Mouse (Mus musculus): Measurements from ENCODE around the gene Rtn4rl1. TPM values are rescaled to one million over a fixed set of nuclear protein-coding genes. Genes with fewer than 3 reads are reported as not detected.

Gene Rtn4rl1
- 4.3 TPM for polyA plus RNA-seq (2017; shearing (Covaris generic))

DNA sequence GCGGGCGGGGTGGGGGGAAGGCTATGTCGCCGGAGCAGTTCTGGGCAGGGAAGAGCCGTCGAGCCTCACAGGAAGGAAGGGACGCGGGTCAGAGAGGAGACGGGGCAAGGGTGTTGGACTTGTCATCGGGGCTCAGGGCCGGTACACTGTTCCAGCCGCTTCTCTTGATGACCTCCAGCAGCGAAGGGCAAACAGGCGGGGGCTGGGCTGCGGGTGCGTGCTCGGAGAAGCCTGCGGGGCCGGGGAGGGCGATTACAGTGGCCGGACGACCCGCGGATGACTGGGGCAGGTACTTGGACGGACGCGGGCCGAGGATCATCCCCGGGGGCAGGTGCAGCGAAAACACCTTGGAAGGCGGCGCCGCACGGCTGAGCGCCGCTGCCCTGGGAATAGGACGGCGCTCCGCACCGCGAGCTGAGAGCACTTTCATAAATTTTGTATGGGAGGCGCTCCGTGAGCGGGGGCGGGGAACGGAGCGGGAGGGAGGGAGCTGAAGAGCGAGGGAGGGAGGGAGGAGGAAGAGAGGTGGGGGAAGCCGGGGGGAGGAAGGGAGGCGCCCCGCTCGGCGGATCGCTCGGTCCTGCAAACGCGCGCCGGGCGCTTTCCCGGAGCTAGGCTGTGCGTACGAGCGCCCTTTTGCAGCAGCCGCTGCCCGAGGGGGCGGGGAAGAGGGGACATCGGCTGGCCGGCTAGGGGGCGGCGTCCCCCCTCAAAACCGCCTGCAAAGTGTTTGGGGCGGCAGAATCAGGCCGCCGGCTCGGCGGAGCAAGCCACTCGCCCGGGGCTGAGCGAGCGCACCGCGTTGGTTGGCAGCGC, at the start of gene Rtn4rl1:
Gene Rtn4rl1 (plus strand): TSS at position 528 of the 816 bp plus-strand sequence.

GRCm38 (mm10) chr11:75169405-75170080, 24.0 kb upstream of the Rtn4rl1 start, which contains the start of gene Hic1:
Gene Hic1, minus strand, starts transcription at chr11:75169519.

DNA sequence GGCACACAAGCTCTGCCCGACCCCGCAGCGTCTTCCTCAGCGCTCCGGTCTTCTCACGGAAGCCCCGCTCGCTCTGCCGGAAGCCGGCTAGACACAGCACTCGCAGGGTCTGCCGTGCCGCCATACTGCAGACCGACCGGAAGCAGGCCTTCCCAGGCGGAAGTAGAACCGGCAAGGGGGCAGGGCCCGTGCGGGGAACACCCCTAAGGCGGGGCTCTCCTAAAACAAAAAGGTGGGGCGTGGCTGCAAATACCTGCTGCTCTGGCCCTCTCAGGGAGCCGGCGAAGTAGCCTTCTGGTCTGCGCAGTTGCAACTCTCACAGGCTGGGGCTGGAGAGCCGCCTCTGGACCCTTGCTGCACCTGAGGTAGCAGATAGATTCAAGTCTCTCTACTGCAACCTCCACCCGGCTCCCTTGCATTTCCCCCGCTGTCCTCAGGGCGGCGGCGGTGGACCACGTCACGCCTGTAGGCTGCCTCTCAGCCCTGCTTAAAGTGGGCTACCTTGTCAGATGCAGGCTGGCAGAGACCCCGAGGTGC, 14.8 kb upstream of the Rtn4rl1 start, which contains the start of gene Ovca2:
Gene Ovca2 (minus strand): TSS at position 164 of the 537 bp plus-strand sequence.

DNA sequence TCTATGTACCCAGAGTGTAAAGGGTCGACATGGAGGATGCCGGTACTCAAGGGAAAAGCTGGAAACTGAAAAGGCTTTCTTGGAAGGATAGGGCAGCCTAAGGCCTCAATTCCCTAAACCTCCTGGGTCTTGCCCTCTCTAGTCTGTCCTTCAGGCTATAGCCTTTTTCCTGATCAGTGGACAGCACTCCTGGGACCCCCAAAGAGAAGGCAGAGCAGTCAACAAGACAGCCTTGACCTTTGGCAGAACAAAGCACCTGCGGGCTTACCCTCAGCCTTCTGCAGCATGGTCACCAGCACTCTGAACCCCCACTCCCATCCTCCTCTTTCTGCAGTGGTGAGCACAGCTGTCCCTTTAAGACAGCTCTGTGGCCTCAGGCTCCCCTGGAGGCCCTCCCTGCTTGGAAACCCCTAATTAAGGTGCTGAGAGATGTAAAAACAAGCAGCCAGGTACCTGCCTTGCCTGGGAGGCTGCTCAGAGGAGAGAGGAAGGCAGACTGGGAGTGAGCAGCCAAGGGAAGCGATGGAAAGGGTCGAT, 2.6 kb upstream of the Rtn4rl1 start, which contains the start of gene Dph1:
Gene Dph1 (minus strand): TSS at position 337 of the 537 bp plus-strand sequence.

Other genes with a start within 250 kb of the Rtn4rl1 start
- gene Hic1, start 24.3 kb upstream of the Rtn4rl1 start, polyA plus RNA-seq (2017; shearing (Covaris generic)) = 2.0 TPM
- gene Ovca2, start 14.9 kb upstream of the Rtn4rl1 start, polyA plus RNA-seq (2017; shearing (Covaris generic)) = 42.0 TPM
- 23.8 TPM for gene Dph1, start 2.5 kb upstream of the Rtn4rl1 start, polyA plus RNA-seq (2017; shearing (Covaris generic))
- gene Rpa1, start 154.5 kb downstream of the Rtn4rl1 start, polyA plus RNA-seq (2017; shearing (Covaris generic)) = 162 TPM
- gene Smyd4, start 154.7 kb downstream of the Rtn4rl1 start, polyA plus RNA-seq (2017; shearing (Covaris generic)) = 23.8 TPM
- 6.0 TPM for gene Serpinf1, start 228.9 kb downstream of the Rtn4rl1 start, polyA plus RNA-seq (2017; shearing (Covaris generic))
- gene Serpinf2, start 245.8 kb downstream of the Rtn4rl1 start, polyA plus RNA-seq (2017; shearing (Covaris generic)) = not detected